Mouse (Mus musculus): ENCODE measurements around the gene Mapt. TPM values are rescaled to one million over a fixed set of nuclear protein-coding genes. Genes with fewer than 3 reads are reported as not detected.

Mapt gene
- polyA plus RNA-seq, 1 experiment, result 275 TPM

- H3K27me3 ChIP-seq (ENCODE audit: control insufficient read depth, insufficient read depth, low read length), result no peaks in the 10 kb centered on the region
- TF ChIP-seq CTCF (IDR thresholded peaks at IDR 0.05; ENCODE audit: borderline replicate concordance, insufficient read depth, low read depth, low read length) (no peak), POLR2A (IDR thresholded peaks at IDR 0.05; ENCODE audit: borderline replicate concordance, insufficient read depth, low read length) (no peak)
- no peak overlapping the region for H3K4me3 ChIP-seq (replicated peaks; ENCODE audit: insufficient read depth, low read depth, low read length)
- no peak for DNase-seq
- H3K27ac ChIP-seq (ENCODE audit: insufficient read depth, low read length), result no peak overlapping the region
- H3K4me1 ChIP-seq (ENCODE audit: control insufficient read depth, insufficient read depth, low read length), result peaks cover 54% of the 10 kb centered on the region
- WGBS, result 77% methylated on average over 7 of the region's 7 CpGs
Observed at GRCm38 (mm10) chr11:104292443-104293220, 61.4 kb downstream of the Mapt start.

GRCm38 (mm10) chr11:104293241-104293640 is 62.1 kb downstream of the Mapt start:
- DNase-seq, result no peak
- 43% methylated on average over 9 of the region's 9 CpGs for WGBS
- no peaks in the 10 kb centered on the region for H3K27me3 ChIP-seq (ENCODE audit: control insufficient read depth, insufficient read depth, low read length)
- peak overlapping the region; percentile 18; the same call in 1 of the 2 replicates for H3K27ac ChIP-seq (ENCODE audit: insufficient read depth, low read length)
- no peak for TF ChIP-seq CTCF (IDR thresholded peaks at IDR 0.05; ENCODE audit: borderline replicate concordance, insufficient read depth, low read depth, low read length)
- TF ChIP-seq POLR2A (IDR thresholded peaks at IDR 0.05; ENCODE audit: borderline replicate concordance, insufficient read depth, low read length), result no peak
- peaks cover 49% of the 10 kb centered on the region for H3K4me1 ChIP-seq (ENCODE audit: control insufficient read depth, insufficient read depth, low read length)
- H3K4me3 ChIP-seq (replicated peaks; ENCODE audit: insufficient read depth, low read depth, low read length), result no peak overlapping the region

- WGBS, result 67% methylated on average over 5 of the region's 5 CpGs
- peaks cover 34% of the 10 kb centered on the region for H3K4me1 ChIP-seq (ENCODE audit: control insufficient read depth, insufficient read depth, low read length)
- H3K27ac ChIP-seq (ENCODE audit: insufficient read depth, low read length), result no peak overlapping the region
- DNase-seq, result no peak
- no peaks in the 10 kb centered on the region for H3K27me3 ChIP-seq (ENCODE audit: control insufficient read depth, insufficient read depth, low read length)
- TF ChIP-seq CTCF (IDR thresholded peaks at IDR 0.05; ENCODE audit: borderline replicate concordance, insufficient read depth, low read depth, low read length), result no peak
- TF ChIP-seq POLR2A (IDR thresholded peaks at IDR 0.05; ENCODE audit: borderline replicate concordance, insufficient read depth, low read length), result no peak
- H3K4me3 ChIP-seq (replicated peaks; ENCODE audit: insufficient read depth, low read depth, low read length), result no peak overlapping the region
Observed at GRCm38 (mm10) chr11:104295145-104295544, 64.0 kb downstream of the Mapt start.

GRCm38 (mm10) chr11:104295656-104296055 is 64.5 kb downstream of the Mapt start:
- TF ChIP-seq CTCF (IDR thresholded peaks at IDR 0.05; ENCODE audit: borderline replicate concordance, insufficient read depth, low read depth, low read length) (no peak), POLR2A (IDR thresholded peaks at IDR 0.05; ENCODE audit: borderline replicate concordance, insufficient read depth, low read length) (no peak)
- no peak for DNase-seq
- Histone ChIP-seq H3K4me3 (replicated peaks; ENCODE audit: insufficient read depth, low read depth, low read length) (no peak overlapping the region), H3K27ac (ENCODE audit: insufficient read depth, low read length) (no peak overlapping the region), H3K4me1 (ENCODE audit: control insufficient read depth, insufficient read depth, low read length) (peaks cover 29% of the 10 kb centered on the region), H3K27me3 (ENCODE audit: control insufficient read depth, insufficient read depth, low read length) (no peaks in the 10 kb centered on the region)
- 52% methylated on average over 6 of the region's 6 CpGs for WGBS

- no peak overlapping the region for H3K27ac ChIP-seq (ENCODE audit: insufficient read depth, low read length)
- WGBS, result 37% methylated on average over 3 of the region's 3 CpGs
- H3K4me1 ChIP-seq (ENCODE audit: control insufficient read depth, insufficient read depth, low read length), result peaks cover 18% of the 10 kb centered on the region
- DNase-seq, result no peak
- TF ChIP-seq POLR2A (IDR thresholded peaks at IDR 0.05; ENCODE audit: borderline replicate concordance, insufficient read depth, low read length), result no peak
- no peak for TF ChIP-seq CTCF (IDR thresholded peaks at IDR 0.05; ENCODE audit: borderline replicate concordance, insufficient read depth, low read depth, low read length)
- H3K27me3 ChIP-seq (ENCODE audit: control insufficient read depth, insufficient read depth, low read length), result no peaks in the 10 kb centered on the region
- no peak overlapping the region for H3K4me3 ChIP-seq (replicated peaks; ENCODE audit: insufficient read depth, low read depth, low read length)
Observed at GRCm38 (mm10) chr11:104297671-104298070, 66.5 kb downstream of the Mapt start.

GRCm38 (mm10) chr11:104302628-104303027 is 71.4 kb downstream of the Mapt start:
- TF ChIP-seq POLR2A (IDR thresholded peaks at IDR 0.05; ENCODE audit: borderline replicate concordance, insufficient read depth, low read length) (no peak), CTCF (IDR thresholded peaks at IDR 0.05; ENCODE audit: borderline replicate concordance, insufficient read depth, low read depth, low read length) (no peak)
- DNase-seq, result no peak
- Histone ChIP-seq H3K4me1 (ENCODE audit: control insufficient read depth, insufficient read depth, low read length) (peaks cover 16% of the 10 kb centered on the region), H3K27ac (ENCODE audit: insufficient read depth, low read length) (no peak overlapping the region), H3K27me3 (ENCODE audit: control insufficient read depth, insufficient read depth, low read length) (no peaks in the 10 kb centered on the region), H3K4me3 (replicated peaks; ENCODE audit: insufficient read depth, low read depth, low read length) (no peak overlapping the region)
- WGBS, result 38% methylated on average over 12 of the region's 12 CpGs

- DNase-seq, result no peak
- Histone ChIP-seq H3K27ac (ENCODE audit: insufficient read depth, low read length) (no peak overlapping the region), H3K4me1 (ENCODE audit: control insufficient read depth, insufficient read depth, low read length) (peaks cover 16% of the 10 kb centered on the region), H3K27me3 (ENCODE audit: control insufficient read depth, insufficient read depth, low read length) (no peaks in the 10 kb centered on the region), H3K4me3 (replicated peaks; ENCODE audit: insufficient read depth, low read depth, low read length) (no peak overlapping the region)
- WGBS, result 40% methylated on average over 8 of the region's 8 CpGs
- TF ChIP-seq POLR2A (IDR thresholded peaks at IDR 0.05; ENCODE audit: borderline replicate concordance, insufficient read depth, low read length) (no peak), CTCF (IDR thresholded peaks at IDR 0.05; ENCODE audit: borderline replicate concordance, insufficient read depth, low read depth, low read length) (no peak)
Observed at GRCm38 (mm10) chr11:104303088-104303960, 72.1 kb downstream of the Mapt start.
